12 mouse cellular contexts compared by ENCODE assay signal in the genomic region with DNA sequence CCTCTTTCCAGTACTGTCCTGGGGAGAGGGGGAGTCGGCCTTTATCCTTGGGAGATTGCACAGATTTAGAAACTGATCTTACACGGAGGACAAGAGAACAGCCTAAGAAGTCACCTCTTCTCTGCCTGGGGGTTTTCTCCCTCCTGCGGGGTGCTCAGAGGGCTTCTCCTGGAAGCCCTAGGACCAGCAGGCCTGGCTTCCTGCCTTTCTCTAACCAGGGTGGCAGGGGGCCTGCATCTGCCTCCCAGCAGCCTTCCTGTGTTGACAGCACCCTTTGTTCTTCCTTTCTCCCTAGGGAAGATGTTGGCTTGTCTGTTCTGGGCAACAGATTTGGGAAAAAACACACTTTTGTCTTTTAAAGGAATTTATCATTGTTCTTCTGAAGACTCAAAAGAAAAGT.
DNase-seq lines count a peak whose midpoint lies in the region; ATAC-seq and TF ChIP-seq lines count a peak whose summit lies in the region.
"Had no signal": no experiment of that assay in that cellular context is flagged by ENCODE, and none has a peak within 500 bp of the region (broad histone marks: within the 10 kb centered on the region; RNA-seq: fewer than 3 reads in every experiment).

No protein-coding gene starts in this region.

- no peaks in the 10 kb centered on the region for H3K27me3 ChIP-seq in midbrain, embryonic 10.5 days (ENCODE audit: low read depth, poor library complexity, severe bottlenecking)
- no peaks in the 10 kb centered on the region for H3K27me3 ChIP-seq in midbrain, embryonic 15.5 days (replicated peaks)
- no peaks in the 10 kb centered on the region for H3K27me3 ChIP-seq in heart, postnatal 0 days (ENCODE audit: control insufficient read depth, insufficient read depth, low read length)
- H3K27me3 ChIP-seq in midbrain, embryonic 13.5 days, result no peaks in the 10 kb centered on the region

- H3K9ac ChIP-seq in midbrain, embryonic 15.5 days, result no peak overlapping the region
- H3K9ac ChIP-seq in heart, postnatal 0 days (replicated peaks; ENCODE audit: low read depth, low read length), result no peak overlapping the region
- H3K9ac ChIP-seq in midbrain, embryonic 13.5 days (replicated peaks), result no peak overlapping the region

- peaks cover 7% of the 10 kb centered on the region; the same call in 1 of the 2 replicates for H3K4me1 ChIP-seq in midbrain, embryonic 10.5 days
- H3K4me1 ChIP-seq in midbrain, embryonic 15.5 days, result no peaks in the 10 kb centered on the region
- peaks cover 23% of the 10 kb centered on the region for H3K4me1 ChIP-seq in heart, postnatal 0 days (ENCODE audit: control insufficient read depth, insufficient read depth)
- no peaks in the 10 kb centered on the region for H3K4me1 ChIP-seq in midbrain, embryonic 13.5 days (replicated peaks)

- H3K4me3 ChIP-seq in gastrocnemius, adult 2 months, result no peak overlapping the region
- no peak overlapping the region for H3K4me3 ChIP-seq in midbrain, embryonic 10.5 days
- H3K4me3 ChIP-seq in midbrain, embryonic 15.5 days, result no peak overlapping the region
- H3K4me3 ChIP-seq in heart, postnatal 0 days (ENCODE audit: low read depth, low read length), result no peak overlapping the region
- no peak overlapping the region for H3K4me3 ChIP-seq in midbrain, embryonic 13.5 days (replicated peaks)

- ATAC-seq in midbrain, embryonic 15.5 days (replicated peaks), result no peak
- ATAC-seq in heart, postnatal 0 days (ENCODE audit: insufficient read depth, low read depth), result no peak
- ATAC-seq in midbrain, embryonic 13.5 days, result no peak
- ATAC-seq: forebrain, embryonic 14.5 days had no signal

- intact Hi-C loops in gastrocnemius, adult 2 months (cut with DNase I), result no loop called here

- H3K36me3 ChIP-seq in midbrain, embryonic 10.5 days, result no peaks in the 10 kb centered on the region
- no peaks in the 10 kb centered on the region for H3K36me3 ChIP-seq in midbrain, embryonic 15.5 days (replicated peaks)
- H3K36me3 ChIP-seq in heart, postnatal 0 days (replicated peaks; ENCODE audit: control insufficient read depth, insufficient read depth, low read length), result no peaks in the 10 kb centered on the region
- no peaks in the 10 kb centered on the region for H3K36me3 ChIP-seq in midbrain, embryonic 13.5 days

- no peak for TF ChIP-seq CTCF in gastrocnemius, adult 2 months (IDR thresholded peaks at IDR 0.05)
- TF ChIP-seq CTCF in heart, postnatal 0 days (IDR thresholded peaks at IDR 0.05; ENCODE audit: low read depth), result no peak

- H3K27ac ChIP-seq in gastrocnemius, adult 2 months, result peak overlapping the region; percentile 60
- H3K27ac ChIP-seq in midbrain, embryonic 10.5 days (replicated peaks), result peak overlapping the region; percentile 35; the same call in 1 of the 2 replicates
- no peak overlapping the region for H3K27ac ChIP-seq in midbrain, embryonic 15.5 days
- H3K27ac ChIP-seq in heart, postnatal 0 days (ENCODE audit: low read depth), result peak overlapping the region; percentile 47
- no peak overlapping the region for H3K27ac ChIP-seq in midbrain, embryonic 13.5 days

- no peak for TF ChIP-seq EP300 in heart, postnatal 0 days (IDR thresholded peaks at IDR 0.05; ENCODE audit: low read depth)

- DNase-seq in gastrocnemius, adult 2 months, result peak; percentile 31
- DNase-seq in gastrocnemius, adult 8-10 months (ENCODE audit: low spot score in 2 of 2), result no peak
- DNase-seq in midbrain, embryonic 10.5 days (ENCODE audit: low spot score), result no peak
- no peak for DNase-seq in heart, postnatal 0 days (ENCODE audit: low spot score)
- DNase-seq in kidney, postnatal 4 days, result peak; percentile 25 to 44
- no peak for DNase-seq in frontal cortex, postnatal 10 days (ENCODE audit: low spot score in 2 of 2)
- DNase-seq: lung, postnatal 14 days; right cerebral cortex, postnatal 25 days; thymus, adult 2 months had no signal

- 21% methylated on average over 3 of the region's 3 CpGs for WGBS in midbrain, embryonic 10.5 days
- WGBS in midbrain, embryonic 15.5 days, result 21% methylated on average over 3 of the region's 3 CpGs
- 28% methylated on average over 3 of the region's 3 CpGs for WGBS in heart, postnatal 0 days
- 19% methylated on average over 2 of the region's 3 CpGs for WGBS in midbrain, embryonic 13.5 days

- H3K9me3 ChIP-seq in midbrain, embryonic 10.5 days (replicated peaks), result no peaks in the 10 kb centered on the region
- H3K9me3 ChIP-seq in midbrain, embryonic 15.5 days, result no peaks in the 10 kb centered on the region
- no peaks in the 10 kb centered on the region for H3K9me3 ChIP-seq in heart, postnatal 0 days (replicated peaks; ENCODE audit: control insufficient read depth, low read length)
- no peaks in the 10 kb centered on the region for H3K9me3 ChIP-seq in midbrain, embryonic 13.5 days

- H3K4me2 ChIP-seq in midbrain, embryonic 15.5 days, result no peak overlapping the region
- H3K4me2 ChIP-seq in heart, postnatal 0 days (ENCODE audit: low read depth, low read length), result no peak overlapping the region
- no peak overlapping the region for H3K4me2 ChIP-seq in midbrain, embryonic 13.5 days (replicated peaks)

Comparison
In these comparisons a context has a peak if more than half of its experiments do, and no peak if none do; other contexts are left out.
1. DNase-seq: peak in gastrocnemius, adult 2 months (single experiment) and kidney, postnatal 4 days (2 of 2); none in gastrocnemius, adult 8-10 months (0 of 2), midbrain, embryonic 10.5 days (single experiment), heart, postnatal 0 days (single experiment) and frontal cortex, postnatal 10 days (0 of 2).
2. H3K27ac ChIP-seq: peak in gastrocnemius, adult 2 months (single experiment), midbrain, embryonic 10.5 days (single experiment) and heart, postnatal 0 days (single experiment); none in midbrain, embryonic 15.5 days (single experiment) and midbrain, embryonic 13.5 days (single experiment).